Mouse (Mus musculus) thymus, adult 2 months (tissue): ENCODE data around the gene Mpv17l2. TPM values are rescaled to one million over a fixed set of nuclear protein-coding genes. Genes with fewer than 3 reads are reported as not detected.

Source experiments
- DNase-seq: peaks from one replicate; pipeline ENCODE4 v3.0.0; 2021
- H3K27ac ChIP-seq: fragments of 200-500 bp; 2 replicates; pipeline ENCODE4 v1.5.1; 2012; ENCODE audit warnings: low read length, control low read depth; ENCODE audit not compliant: control insufficient read depth, insufficient read depth
- H3K27me3 ChIP-seq: fragments of 200-500 bp; 2 replicates; pipeline ENCODE4 v1.6.1; 2012; ENCODE audit warnings: mild to moderate bottlenecking, low read length, moderate library complexity, mixed read lengths; ENCODE audit not compliant: control insufficient read depth, insufficient read depth
- H3K36me3 ChIP-seq: fragments of 200-500 bp; 2 replicates; pipeline ENCODE4 v1.6.1; 2012; ENCODE audit warnings: mild to moderate bottlenecking, low read length, moderate library complexity; ENCODE audit not compliant: control insufficient read depth, insufficient read depth
- H3K4me1 ChIP-seq: fragments of 200-500 bp; replicated peaks from 2 replicates; pipeline ENCODE4 v1.6.1; 2012; ENCODE audit warnings: low read length; ENCODE audit not compliant: control insufficient read depth, insufficient read depth
- H3K4me3 ChIP-seq: fragments of 200-500 bp; 2 replicates; pipeline ENCODE4 v1.5.1; 2012; ENCODE audit warnings: mild to moderate bottlenecking, low read length, control low read depth, moderate library complexity; ENCODE audit not compliant: control insufficient read depth, insufficient read depth
- CTCF ChIP-seq: fragments of 200-500 bp; IDR thresholded peaks from 2 replicates; pipeline ENCODE4 v1.5.1; 2012; ENCODE audit warnings: mild to moderate bottlenecking, control low read depth, low read length, moderate library complexity, borderline replicate concordance; ENCODE audit not compliant: control insufficient read depth, poor library complexity, insufficient read depth; ENCODE audit errors: extremely low read depth
- POLR2A ChIP-seq: fragments of 200-500 bp; IDR thresholded peaks from 2 replicates; pipeline ENCODE4 v1.6.1; 2012; ENCODE audit warnings: mild to moderate bottlenecking, low read length, control low read depth, moderate library complexity; ENCODE audit not compliant: control insufficient read depth, poor library complexity, insufficient read depth; ENCODE audit errors: extremely low read depth
- WGBS: fragments of 180-500 bp; shearing (Covaris S2); methylation state at CpG from one replicate; pipeline ENCODE4 v1.1.7; 2018; 5-methylcytosine and 5-hydroxymethylcytosine counted together
- polyA plus RNA-seq: library from polyadenylated mRNA; depleted of rRNA; stranded (reverse); fragments of >200 nt; gene quantifications from 2 replicates; pipeline ENCODE4 v1.2.3, GENCODE M21; 2012; rRNA removed

Mpv17l2 gene
- polyA plus RNA-seq, 1 experiment, result 72.9 TPM

- Histone ChIP-seq H3K27me3 (no peaks in the 10 kb centered on the region), H3K4me3 (no peak within 1 kb of the TSS), H3K4me1 (no peaks in the 10 kb centered on the region), H3K27ac (no peak within 1 kb of the TSS), H3K36me3 (no peaks in the 10 kb centered on the region)
- TF ChIP-seq POLR2A, result no peak
- TF ChIP-seq CTCF, result peak; percentile 97
- WGBS, result 2% methylated on average over 19 of the region's 19 CpGs
- DNase-seq, result peak; percentile 85
These were observed 42.4 kb downstream of the Mpv17l2 start, which contains the start of gene Gm3336 for GRCm38 (mm10) chr8:70718297-70718696. Gm3336 (plus strand) TSS chr8:70718543.

GRCm38 (mm10) chr8:70716521-70717400, 44.0 kb downstream of the Mpv17l2 start:
- whole genome bisulfite sequencing, result 94% methylated on average over 40 of the region's 40 CpGs
- no peak for TF ChIP-seq POLR2A
- TF ChIP-seq CTCF, result no peak

GRCm38 (mm10) chr8:70715086-70715485, 45.7 kb downstream of the Mpv17l2 start:
- 94% methylated on average over 2 of the region's 2 CpGs for WGBS

More at GRCm38 (mm10) chr8:70716521-70717400, 44.0 kb downstream of the Mpv17l2 start:
- Histone ChIP-seq H3K4me1 (no peaks in the 10 kb centered on the region), H3K4me3 (no peak overlapping the region), H3K27me3 (no peaks in the 10 kb centered on the region), H3K27ac (no peak overlapping the region), H3K36me3 (no peaks in the 10 kb centered on the region)
- no peak for DNase-seq

GRCm38 (mm10) chr8:70713991-70714390, 46.8 kb downstream of the Mpv17l2 start:
- no peak for DNase-seq
- H3K4me1 ChIP-seq, result no peaks in the 10 kb centered on the region
- H3K36me3 ChIP-seq, result no peaks in the 10 kb centered on the region
- H3K27me3 ChIP-seq, result no peaks in the 10 kb centered on the region
- no peak for TF ChIP-seq POLR2A
- no peak for TF ChIP-seq CTCF
- no peak overlapping the region for H3K4me3 ChIP-seq
- 87% methylated on average over 7 of the region's 7 CpGs for WGBS
- no peak overlapping the region for H3K27ac ChIP-seq

More at GRCm38 (mm10) chr8:70715086-70715485, 45.7 kb downstream of the Mpv17l2 start:
- H3K27me3 ChIP-seq, result no peaks in the 10 kb centered on the region
- TF ChIP-seq CTCF (no peak), POLR2A (no peak)
- H3K36me3 ChIP-seq, result no peaks in the 10 kb centered on the region
- H3K4me1 ChIP-seq, result no peaks in the 10 kb centered on the region
- H3K4me3 ChIP-seq, result no peak overlapping the region
- no peak overlapping the region for H3K27ac ChIP-seq
- no peak for DNase-seq

- Histone ChIP-seq H3K27me3 (no peaks in the 10 kb centered on the region), H3K27ac (no peak overlapping the region), H3K4me3 (no peak overlapping the region), H3K4me1 (no peaks in the 10 kb centered on the region), H3K36me3 (no peaks in the 10 kb centered on the region)
- no peak for TF ChIP-seq POLR2A
- TF ChIP-seq CTCF, result no peak
- no peak for DNase-seq
- WGBS, result 90% methylated on average over 11 of the region's 11 CpGs
These were observed 49.7 kb downstream of the Mpv17l2 start for GRCm38 (mm10) chr8:70711041-70711440.

- Histone ChIP-seq H3K27me3 (no peaks in the 10 kb centered on the region), H3K27ac (no peak overlapping the region), H3K4me3 (no peak overlapping the region), H3K36me3 (no peaks in the 10 kb centered on the region), H3K4me1 (no peaks in the 10 kb centered on the region)
- TF ChIP-seq POLR2A, result no peak
- TF ChIP-seq CTCF, result no peak
- WGBS, result 81% methylated on average over 1 of the region's 1 CpGs
- no peak for DNase-seq
These were observed 50.5 kb downstream of the Mpv17l2 start for GRCm38 (mm10) chr8:70710296-70710695.

GRCm38 (mm10) chr8:70709794-70710193, 51.0 kb downstream of the Mpv17l2 start:
- no peak for TF ChIP-seq CTCF
- TF ChIP-seq POLR2A, result no peak
- no peak for DNase-seq
- Histone ChIP-seq H3K27me3 (no peaks in the 10 kb centered on the region), H3K4me3 (no peak overlapping the region), H3K36me3 (no peaks in the 10 kb centered on the region), H3K27ac (no peak overlapping the region), H3K4me1 (no peaks in the 10 kb centered on the region)
- 96% methylated on average over 9 of the region's 9 CpGs for WGBS

Other genes starting within 250 kb of the Mpv17l2 start
- 613 and 640 TPM in 2 replicates for gene Fkbp8, start 233.2 kb downstream of the Mpv17l2 start, polyA plus RNA-seq
- gene Kxd1, start 233.0 kb downstream of the Mpv17l2 start, polyA plus RNA-seq, result 72.7 and 86.7 TPM in 2 replicates
- 40.2 and 42.6 TPM in 2 replicates for gene Ell, start 221.5 kb downstream of the Mpv17l2 start, polyA plus RNA-seq
- 185 and 201 TPM in 2 replicates for gene Isyna1, start 166.6 kb downstream of the Mpv17l2 start, polyA plus RNA-seq
- 392 and 506 TPM in 2 replicates for gene Ssbp4, start 152.1 kb downstream of the Mpv17l2 start, polyA plus RNA-seq
- 15.3 and 18.5 TPM in 2 replicates for gene Lrrc25, start 144.8 kb downstream of the Mpv17l2 start, polyA plus RNA-seq
- gene Gdf15, start 128.5 kb downstream of the Mpv17l2 start, polyA plus RNA-seq, result 6.7 and 7.5 TPM in 2 replicates
- gene Pgpep1, start 100.6 kb downstream of the Mpv17l2 start, polyA plus RNA-seq, result 40.7 and 41.9 TPM in 2 replicates
- 192 and 199 TPM in 2 replicates for gene Lsm4, start 87.7 kb downstream of the Mpv17l2 start, polyA plus RNA-seq
- gene Jund, start 62.0 kb downstream of the Mpv17l2 start, polyA plus RNA-seq, result 540 and 792 TPM in 2 replicates
- 0.19 and 0.28 TPM in 2 replicates for gene Iqcn, start 57.5 kb downstream of the Mpv17l2 start, polyA plus RNA-seq
- 0.48 and 0.50 TPM in 2 replicates for gene Gm3336, start 42.4 kb downstream of the Mpv17l2 start, polyA plus RNA-seq
- 4.9 and 6.2 TPM in 2 replicates for gene Pde4c, start 37.2 kb downstream of the Mpv17l2 start, polyA plus RNA-seq
- gene Rab3a, start 6.3 kb downstream of the Mpv17l2 start, polyA plus RNA-seq, result 17.8 and 20.8 TPM in 2 replicates
- gene Pik3r2, start 15.8 kb upstream of the Mpv17l2 start, polyA plus RNA-seq, result 124 and 136 TPM in 2 replicates
- gene Mast3, start 44.1 kb upstream of the Mpv17l2 start, polyA plus RNA-seq, result 615 and 696 TPM in 2 replicates
- gene Il12rb1, start 47.5 kb upstream of the Mpv17l2 start, polyA plus RNA-seq, result 48.6 and 53.4 TPM in 2 replicates
- 75.4 and 77.4 TPM in 2 replicates for gene Arrdc2, start 78.8 kb upstream of the Mpv17l2 start, polyA plus RNA-seq
- gene Kcnn1, start 102.3 kb upstream of the Mpv17l2 start, polyA plus RNA-seq, result 4.2 and 6.4 TPM in 2 replicates
- 51.8 and 53.4 TPM in 2 replicates for gene Ccdc124, start 113.0 kb upstream of the Mpv17l2 start, polyA plus RNA-seq
- 0.80 and 1.4 TPM in 2 replicates for gene Slc5a5, start 131.8 kb upstream of the Mpv17l2 start, polyA plus RNA-seq
- 7,420 and 8,337 TPM in 2 replicates for gene Rpl18a, start 136.5 kb upstream of the Mpv17l2 start, polyA plus RNA-seq
- 145 and 151 TPM in 2 replicates for gene Map1s, start 145.0 kb upstream of the Mpv17l2 start, polyA plus RNA-seq